Mouse (Mus musculus): ENCODE data around the gene Mtfp1.
"Not testable (repeated sequence)": the region's sequence is repeated elsewhere in the genome, so short reads cannot be mapped to it uniquely, and the experiment has no call there.

Mtfp1 gene

DNA sequence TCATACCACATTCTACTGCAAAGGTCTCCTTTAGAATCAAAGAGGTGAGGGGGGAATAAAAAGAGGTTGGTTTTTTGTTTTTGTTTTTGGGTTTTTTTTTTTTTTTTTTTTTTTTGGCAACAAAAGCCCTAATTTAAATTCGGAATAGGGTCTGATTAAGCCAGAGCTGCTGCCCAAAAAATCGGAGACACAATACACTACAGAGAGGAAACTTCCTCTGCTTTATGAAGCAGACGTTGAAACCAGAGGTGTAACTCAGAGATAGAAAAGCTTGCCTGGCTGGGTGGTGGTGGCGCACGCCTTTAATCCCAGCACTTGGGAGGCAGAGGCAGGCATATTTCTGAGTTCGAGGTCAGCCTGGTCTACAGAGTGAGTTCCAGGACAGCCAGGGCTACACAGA lies 19.3 kb upstream of the Mtfp1 start:
- not testable (repeated sequence) for DNase-seq (ENCODE audit: low spot score)

DNA sequence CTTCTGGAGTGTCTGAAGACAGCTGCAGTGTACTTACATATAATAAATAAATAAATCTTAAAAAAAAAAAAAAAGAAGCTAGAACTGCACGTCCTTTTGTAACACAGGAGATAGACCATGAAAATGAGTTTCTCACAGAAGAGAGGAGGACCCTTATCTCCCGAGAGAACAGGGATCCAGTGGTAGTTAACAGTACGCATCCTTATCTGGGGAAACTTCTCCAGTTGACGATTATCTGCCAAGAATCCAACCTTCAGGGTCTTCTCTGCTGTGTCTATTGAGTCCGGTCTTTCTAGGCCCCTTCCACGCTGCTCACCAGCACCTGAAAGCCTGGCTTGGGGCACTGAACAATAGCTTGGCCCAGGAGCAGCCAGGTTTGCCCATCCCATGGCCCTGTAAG lies 18.7 kb upstream of the Mtfp1 start:
- no peak for DNase-seq (ENCODE audit: low spot score)

DNA sequence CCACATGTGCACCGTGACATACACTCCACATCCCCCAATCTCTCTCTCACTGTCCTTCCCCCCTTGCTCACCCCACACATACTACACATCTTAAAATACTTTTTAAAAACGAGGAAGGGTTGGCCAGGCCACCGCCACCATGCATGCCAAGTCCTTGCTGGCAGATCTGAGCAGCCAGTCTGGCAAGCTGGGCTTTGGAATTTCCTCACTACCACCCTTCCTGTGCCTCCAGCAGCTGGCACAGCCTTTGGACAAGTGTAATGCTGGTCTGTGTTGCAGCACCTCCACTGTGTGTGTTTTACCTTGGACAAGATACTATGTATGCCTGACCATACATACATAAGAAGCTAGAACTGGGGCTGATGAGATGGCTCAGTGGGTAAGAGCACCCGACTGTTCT lies 18.3 kb upstream of the Mtfp1 start:
- DNase-seq (ENCODE audit: low spot score): no peak

DNA sequence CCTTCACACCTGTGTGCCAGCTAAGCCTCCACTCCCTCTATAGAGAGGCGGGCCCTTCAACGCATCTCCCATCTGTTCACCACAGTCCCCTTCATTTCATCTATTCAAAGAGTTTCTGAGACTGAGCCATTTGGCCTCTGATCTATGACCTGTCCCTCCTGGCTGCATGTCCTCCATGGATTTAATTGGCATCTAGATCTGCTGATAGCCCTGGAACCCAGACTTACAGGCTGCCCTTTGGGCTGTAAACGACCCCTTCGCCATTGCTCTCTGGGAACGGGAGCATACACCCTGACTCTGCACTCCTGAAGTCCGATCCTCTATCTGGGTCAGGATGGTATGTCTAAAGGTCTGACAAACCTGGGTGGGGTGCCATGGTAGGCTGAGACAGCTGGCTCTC lies 17.6 kb upstream of the Mtfp1 start:
- no peak for DNase-seq (ENCODE audit: low spot score)

DNA sequence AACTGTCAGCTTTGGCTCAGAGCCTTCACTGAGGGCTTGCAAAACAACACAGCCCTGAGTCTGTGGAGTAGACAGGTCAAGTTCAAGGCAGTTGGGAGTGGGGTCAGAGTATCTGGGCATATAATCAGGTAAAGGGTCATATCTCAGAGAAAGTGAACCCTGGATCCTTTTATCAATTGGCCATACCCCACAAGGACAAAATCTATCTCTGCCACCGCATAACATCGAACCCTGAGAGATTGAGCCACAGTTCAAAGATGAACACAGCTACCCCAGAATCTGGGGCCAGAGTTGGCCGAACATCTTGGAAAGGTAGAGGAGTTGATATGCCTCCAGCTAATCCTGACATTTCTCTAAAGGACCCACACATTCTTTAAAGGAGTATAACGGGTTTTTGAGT lies 16.8 kb upstream of the Mtfp1 start:
- DNase-seq (ENCODE audit: low spot score): no peak

DNA sequence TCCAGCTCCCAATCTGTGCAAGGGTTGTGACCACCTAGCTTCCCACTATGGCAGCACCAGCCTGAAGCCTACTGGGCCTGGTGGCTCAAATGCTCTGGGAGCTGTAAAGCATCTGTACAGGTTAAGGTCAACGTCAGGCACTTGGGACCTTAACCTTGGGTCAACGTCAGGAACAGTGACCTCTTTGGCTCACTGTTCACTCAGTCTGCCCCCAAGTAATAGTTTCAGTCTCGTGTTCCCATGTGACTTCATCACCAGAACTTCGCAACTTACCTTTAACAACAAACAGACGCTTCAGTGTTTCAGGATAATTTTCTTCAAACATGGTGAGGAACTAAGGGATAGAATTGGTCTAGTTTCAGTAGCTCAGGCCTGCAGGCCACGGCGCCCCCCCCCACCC lies 13.4 kb upstream of the Mtfp1 start:
- DNase-seq (ENCODE audit: low spot score): no peak

DNA sequence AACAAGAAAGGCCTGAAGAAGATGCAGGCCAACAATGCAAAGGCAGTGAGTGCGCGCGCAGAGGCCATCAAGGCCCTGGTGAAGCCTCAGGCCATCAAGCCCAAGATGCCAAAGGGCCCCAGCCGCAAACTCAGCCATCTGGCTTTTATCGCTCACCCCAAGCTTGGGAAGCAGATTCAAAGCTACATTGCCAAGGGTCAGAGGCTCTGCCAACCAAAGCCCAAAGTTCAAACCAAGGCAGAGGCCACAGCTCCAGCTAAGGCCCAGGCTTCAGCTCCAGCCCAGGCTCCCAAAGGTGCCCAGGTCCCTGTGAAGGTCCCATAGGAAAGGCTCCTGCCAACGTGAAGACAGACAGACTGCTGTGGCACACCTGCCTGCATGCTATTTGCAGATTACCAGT lies 12.7 kb upstream of the Mtfp1 start:
- not testable (repeated sequence) for DNase-seq (ENCODE audit: low spot score)

DNA sequence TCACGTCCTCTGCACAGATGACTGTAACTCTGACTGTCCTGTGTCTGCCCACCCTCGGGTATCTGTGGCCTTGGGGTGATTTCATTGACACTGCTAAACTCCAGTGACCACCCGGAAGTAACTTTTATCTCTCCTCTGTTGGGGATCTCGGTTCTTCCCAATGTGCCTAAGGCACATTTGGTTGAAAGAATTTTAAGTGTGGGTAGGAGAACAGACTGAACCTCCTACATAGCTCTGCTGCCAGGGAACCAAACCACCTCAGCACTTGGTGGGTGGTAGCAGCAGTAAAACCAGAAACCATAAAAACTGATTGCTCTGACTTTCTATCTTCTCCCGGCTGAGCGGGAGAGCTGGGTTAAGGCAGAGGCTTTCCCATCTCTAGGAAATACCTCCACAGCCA lies 10.2 kb upstream of the Mtfp1 start:
- no peak for DNase-seq (ENCODE audit: low spot score)

DNA sequence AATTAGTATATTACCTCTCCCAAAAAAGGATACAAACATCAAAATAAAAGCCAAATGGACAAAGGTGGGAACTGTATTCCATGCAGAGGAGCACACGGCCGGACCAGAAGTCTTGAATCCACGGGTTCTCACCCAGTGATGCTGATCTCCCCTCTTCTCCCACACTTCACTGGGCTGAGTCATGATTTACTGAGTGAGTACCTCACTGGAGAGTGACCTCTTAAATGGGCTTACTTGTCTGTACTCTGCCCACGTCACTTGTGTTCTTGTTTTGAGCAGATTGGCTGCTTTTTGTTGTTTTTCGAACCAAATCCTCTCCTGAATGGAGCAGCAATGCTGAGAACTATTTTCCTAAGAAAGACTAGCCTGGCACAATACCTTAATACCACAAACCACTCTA lies 9.7 kb upstream of the Mtfp1 start:
- DNase-seq (ENCODE audit: low spot score): no peak

DNA sequence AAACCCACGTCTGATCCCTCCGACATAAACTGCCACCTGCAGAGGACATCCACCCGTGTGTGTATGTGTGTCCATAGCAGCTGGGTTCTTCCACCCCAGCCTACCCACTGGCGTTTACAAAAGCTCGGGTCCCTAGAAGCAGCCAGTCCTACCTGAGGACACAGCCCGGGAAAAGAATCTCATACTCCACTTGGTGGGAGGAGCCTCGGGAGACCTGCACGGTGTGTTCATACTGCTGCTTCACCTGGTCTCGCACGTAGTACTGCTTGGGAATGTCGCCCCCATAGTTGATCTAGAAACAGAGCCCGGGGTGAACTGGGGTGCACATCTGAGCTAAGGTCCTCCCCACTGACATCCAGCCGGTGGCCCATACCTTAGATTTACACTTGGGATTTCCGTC lies 8.3 kb upstream of the Mtfp1 start:
- DNase-seq (ENCODE audit: low spot score): no peak

DNA sequence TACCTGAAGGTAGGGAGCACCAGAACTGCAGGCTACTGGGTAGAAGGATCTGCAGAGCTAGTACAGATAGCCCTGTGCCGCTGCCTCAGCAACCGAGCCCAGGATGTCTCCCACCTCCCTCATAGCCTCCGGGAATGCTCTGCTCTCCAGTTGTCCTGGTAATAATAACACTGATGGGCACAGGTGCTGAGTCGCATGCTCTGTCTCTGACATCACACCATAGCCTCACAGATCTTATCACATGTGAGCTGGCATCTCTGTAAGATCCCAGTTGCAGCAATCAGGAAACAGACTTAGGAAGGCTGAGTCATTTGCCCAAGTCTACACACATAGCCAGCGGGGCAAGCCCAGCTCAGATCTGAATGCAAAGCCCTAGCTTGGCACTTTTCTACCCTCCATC lies 6.6 kb upstream of the Mtfp1 start:
- no peak for DNase-seq (ENCODE audit: low spot score)

DNA sequence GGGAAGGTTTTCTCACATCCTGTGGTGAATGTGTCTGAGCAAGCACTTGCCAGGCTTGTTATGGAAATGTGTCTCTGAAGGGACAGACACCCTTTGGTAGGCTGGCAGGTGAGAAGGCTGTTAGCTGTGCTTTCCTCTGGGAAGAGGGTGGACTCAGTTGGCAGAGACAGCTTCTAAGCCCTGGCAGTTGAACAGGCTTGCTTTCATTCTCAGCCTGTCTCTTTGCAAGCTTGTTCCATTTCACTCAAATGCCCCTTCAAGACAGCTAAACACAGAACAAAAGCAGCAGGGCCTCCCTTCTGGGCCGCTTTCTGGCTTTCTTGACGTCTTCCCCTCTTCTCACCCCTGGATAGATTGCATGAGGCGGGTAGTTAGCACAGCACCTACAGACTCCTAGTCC lies 4.2 kb upstream of the Mtfp1 start:
- DNase-seq (ENCODE audit: low spot score): no peak

DNA sequence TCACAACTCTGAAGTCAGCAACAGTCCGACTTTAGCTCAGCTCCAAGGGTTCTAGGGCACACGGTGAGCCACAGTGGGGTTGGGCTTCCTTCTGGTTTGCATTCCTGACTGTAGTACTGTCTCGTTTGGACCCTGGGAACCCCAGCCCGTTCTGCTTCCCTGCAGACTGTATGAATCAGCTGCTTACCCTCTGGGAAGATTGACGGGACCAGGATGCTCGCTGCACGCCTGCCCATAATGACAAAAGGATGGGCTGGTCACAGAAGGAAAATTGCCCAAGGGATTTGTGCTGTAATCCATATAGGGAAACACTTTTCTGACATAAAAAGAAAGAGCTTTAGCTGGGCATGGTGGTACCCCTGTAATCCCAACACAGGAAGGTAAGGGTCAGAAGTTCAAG lies 3.6 kb upstream of the Mtfp1 start:
- DNase-seq (ENCODE audit: low spot score): no peak

DNA sequence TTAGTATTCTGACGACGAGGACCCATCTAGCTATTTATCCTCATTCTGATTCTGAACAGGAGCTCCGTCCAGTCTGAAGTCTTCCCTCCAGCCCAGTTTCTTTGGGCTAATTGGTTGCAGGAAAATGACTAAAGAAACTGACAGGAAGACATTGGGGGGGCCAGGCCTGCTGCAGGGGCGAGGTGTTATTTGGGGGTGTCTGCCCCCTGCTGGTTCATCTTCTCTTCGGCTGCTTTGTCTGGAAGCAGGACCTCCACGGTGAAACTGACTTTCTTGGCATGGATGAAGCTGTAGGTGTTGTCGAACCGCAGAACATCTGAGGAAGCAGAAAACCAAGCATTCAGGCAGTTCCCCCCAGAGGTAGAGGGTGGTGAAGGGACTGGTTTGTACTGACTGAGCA lies 2.9 kb upstream of the Mtfp1 start:
- no peak for DNase-seq (ENCODE audit: low spot score)

DNA sequence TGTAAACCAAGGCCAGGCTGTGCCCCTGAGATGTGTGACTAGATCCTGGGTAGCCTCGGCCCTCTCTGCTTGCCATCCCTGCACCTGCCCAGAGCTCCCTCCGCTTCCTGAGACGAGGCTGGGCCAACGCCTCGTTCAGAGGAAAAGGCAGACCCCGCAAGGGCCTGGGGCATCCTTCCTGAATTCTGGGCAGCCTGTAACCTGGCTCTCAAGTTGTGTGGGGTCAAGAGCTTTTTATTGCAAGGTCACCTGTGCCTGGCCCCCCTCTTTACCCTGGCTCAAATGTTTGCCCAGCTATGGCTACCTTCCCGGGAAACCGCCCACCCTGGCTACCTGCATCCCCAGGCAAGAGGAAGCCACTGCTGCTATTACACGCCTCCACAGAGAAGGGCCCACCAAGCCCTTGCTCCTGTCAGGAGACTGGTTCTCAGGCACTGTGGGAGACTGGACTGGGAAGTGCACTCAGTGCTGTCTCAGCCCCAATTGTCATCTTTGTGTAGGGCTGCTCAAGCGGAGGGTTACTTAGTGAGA lies 1.9 kb upstream of the Mtfp1 start:
- peak; percentile 18 for DNase-seq (ENCODE audit: low spot score)

DNA sequence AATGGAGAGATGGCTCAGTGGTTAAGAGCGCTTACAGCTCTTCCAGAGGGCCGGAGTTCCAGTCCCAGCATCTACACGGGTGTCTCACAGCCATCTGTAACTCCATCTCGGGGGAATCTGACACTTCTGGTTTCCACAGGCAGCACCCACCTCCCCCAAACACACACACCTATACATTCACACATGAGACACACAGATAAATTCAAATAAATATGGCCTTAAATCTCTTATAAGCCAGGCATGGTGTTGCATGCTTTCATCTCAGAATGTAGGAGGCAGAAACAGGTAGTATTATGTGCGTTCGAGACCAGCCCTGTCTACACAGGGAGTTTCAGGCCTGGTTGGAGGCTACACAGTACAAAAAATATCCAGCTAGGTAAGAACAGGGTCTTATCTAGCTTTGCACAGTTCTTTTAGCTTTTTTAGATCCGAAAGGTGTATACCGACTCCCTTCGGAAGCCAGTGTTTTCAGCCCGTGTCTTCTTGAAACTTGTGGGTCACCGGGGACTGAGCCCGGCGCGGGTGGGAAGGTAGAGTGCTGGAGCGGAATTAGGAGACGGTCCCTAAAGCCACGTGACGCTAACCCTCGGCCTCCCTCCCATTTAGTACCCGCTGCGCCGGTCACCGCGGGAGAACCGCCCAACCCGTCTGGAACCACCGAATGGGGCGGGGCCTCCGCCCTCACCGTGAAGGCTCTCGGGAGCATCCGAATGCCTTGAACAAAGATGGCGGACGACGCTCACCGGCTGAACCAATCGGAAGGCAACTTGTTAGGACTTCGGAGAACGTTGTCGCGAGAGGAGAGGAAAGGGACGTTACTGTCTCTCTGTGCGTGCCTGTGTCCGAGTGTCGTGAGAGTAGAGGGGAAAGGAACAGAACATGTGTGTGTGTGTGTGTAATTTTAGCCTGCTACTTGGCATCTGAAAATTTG lies 1.1 kb upstream of the Mtfp1 start:
- DNase-seq (ENCODE audit: low spot score): peak; percentile 99

DNA sequence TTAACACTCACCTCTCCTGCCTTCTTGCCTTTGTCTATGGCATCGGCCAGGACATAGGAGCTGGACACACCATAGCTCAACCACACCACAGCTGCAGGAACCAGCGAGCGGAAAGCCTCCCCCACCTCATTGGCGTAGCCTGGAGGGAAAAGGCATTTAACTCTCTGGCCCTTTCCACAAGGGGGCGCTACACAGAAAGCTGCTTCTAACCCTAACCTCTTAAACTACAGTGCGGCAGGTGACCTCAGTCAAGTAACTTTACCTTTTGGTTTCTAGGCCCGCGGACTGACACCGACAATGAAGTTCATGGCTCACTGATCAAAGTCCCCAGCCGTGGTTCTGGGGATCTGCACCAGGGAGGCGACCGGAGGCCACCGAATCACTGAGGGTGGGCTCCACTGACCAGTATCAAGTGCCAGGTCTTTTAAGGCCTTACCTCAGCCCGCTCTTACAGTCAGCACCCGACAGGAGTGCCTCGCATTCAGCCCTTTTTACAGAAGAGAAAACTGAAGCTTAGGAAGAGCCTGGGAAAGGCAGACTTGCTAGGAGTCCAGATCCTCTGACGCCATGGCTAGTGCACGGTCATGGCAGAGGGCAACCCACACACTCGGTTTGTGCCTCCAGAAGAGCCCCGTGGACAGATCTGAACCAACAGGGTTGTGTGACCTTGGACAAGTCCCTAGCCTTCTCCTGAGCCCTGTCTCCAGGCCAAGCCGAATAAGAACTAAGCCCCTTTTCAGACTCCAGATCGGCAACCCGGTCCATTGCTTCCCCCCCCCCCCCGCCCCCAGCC lies 671 bp downstream of the Mtfp1 start:
- peak; percentile 55 for DNase-seq (ENCODE audit: low spot score)

DNA sequence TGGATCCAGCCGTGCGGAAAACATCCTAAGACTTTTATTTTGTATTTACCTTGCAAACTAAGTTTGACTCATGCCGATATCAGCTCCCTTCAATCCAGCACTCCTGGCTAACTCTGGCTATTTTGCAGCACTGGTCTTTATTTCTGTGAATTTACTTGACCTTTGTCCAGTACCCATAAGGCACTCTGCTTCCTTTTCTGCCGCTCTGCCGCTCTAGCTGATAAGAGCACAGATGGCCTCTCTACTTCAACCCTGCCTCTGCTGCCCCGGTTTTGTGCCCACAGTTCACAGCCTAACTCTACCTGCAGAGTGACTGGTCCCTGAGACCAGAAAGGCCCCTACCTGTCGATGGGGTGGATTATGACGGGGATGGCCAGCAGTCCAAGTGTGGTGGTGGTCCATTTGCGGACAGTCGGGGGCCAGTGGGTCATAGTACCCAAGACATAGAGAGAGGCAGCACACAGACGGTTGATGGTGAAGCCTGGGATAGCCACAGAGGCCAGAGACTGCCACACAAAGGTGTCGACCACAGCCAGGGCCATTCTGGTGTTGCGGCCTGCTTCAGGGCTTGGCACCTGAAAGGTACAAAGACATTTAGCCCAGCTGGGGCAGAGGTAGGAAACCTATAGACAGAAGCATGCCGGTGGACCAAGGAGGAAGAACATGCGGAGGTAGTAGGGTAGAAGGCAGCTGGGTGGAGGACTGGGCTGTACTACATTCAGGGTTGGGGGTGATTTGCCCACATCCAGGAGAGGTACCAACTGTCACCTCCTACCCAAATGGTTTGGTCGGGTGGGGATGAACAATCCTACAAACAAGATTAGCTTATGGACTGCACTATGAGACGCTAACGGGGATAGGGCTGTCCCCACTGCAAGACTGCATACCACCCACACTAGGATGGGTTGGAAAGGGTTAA lies 1.5 kb downstream of the Mtfp1 start:
- no peak for DNase-seq (ENCODE audit: low spot score)

DNA sequence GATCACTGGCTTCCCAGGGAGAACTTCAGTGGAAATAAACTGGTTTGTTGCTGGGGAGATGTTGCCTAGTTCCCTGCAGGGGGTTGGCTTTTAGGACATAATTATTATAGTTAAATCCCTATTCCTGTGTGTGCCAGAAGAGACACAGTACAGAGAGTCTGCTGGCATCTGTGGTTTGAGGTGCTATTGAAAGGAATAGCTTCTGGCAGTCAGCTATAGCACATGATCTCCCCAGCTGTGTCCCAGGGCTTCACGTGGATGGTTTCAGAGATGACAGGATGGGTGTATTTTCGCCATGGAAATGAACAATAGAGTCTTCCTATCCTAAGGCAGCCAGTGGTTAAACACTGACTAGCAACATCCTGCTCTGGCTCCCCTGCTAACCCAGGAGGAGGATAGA lies 8.0 kb downstream of the Mtfp1 start:
- DNase-seq (ENCODE audit: low spot score): no peak

DNA sequence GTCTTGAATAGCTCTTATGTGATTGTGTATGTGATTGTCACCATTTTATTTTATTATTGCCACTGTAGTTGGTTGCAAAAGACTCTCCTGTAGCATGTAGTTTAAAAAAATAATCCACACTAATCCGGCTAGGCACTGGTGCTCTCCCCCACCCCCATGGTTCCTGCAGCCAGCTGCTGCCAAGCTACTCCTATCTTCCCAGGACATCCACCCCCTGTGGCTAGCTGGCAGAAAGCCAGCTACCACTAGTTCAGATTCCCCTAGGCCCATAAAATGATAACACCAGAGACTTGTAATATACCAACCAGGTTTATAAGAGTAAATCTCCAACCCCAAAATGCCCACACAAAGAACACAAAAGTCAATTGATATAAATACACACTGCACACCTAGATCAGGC lies 9.0 kb downstream of the Mtfp1 start:
- no peak for DNase-seq (ENCODE audit: low spot score)

DNA sequence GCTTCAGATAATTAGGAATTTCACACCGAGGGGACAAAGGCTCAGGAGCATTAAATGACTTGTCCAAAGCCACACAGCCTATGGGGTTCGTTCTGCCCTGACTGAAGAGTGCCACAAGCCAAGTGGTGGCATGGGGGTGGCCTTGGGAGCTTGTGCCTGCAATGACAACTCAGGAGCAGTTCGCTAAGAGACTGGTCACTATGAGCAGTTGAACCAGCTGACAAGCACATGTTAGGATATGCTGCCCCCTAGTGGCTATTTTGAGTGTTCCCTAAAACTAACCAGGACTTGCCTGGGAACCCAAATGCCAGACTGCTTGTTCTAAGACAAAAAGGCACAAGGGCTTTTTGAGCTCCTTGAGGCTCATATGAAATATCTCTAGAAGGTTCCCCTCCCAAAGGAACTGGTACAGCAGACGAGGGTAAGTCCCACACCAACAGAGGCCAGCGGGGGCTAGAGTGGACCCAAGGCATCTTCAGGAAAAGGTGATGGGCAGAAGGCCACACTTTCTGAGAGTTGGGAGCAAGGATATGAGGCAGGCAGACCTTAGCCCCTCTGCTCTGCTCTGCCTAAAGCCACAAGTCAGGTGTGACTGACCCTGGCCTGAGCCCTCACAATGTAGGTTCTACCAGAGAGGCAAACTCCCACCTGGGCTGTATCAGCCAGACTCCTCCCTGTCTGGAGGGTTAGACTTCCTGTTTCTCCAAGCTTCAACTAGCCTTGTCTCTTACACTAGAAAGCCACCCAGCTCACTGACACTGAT lies 11.7 kb downstream of the Mtfp1 start:
- DNase-seq (ENCODE audit: low spot score): no peak
